In the genomic region with DNA sequence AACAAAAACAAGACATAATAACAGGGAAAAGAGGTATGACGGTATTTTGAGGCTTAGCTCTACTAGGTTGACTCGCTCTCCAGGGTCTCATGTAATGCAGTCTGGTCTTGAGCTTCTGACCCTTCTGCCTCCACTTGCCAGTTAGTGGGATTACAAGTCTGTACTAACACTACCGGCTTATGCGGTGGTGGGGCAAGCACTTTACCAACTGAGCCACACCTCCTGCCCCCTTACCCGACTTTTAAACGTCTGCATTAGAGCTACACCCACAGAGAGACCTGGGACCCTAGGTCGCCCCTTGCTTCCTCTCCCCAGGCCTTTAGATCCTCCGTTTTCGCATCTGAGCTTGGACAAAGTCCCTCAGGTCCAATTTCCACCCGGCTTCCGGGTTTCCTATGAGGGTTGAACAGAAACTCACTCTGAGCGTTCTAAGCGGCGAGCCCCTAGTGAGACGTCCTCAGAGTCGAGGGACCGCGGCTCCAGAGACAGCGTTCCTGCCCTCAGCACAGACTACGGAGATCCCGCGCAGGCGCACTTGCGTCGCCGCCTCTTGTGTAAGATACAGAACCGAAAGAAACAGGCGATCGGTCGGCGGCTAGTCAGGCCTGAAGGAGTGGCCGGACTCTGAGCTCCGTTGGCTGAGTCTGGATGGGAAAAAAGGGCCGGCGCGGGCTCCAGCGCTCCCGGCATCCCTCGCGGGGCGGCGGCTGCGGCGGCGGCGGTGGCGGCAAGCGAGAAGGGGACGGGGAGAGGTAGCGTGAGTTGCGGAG, we compare ENCODE assay signal across 8 mouse cellular contexts. TPM values are rescaled to one million over a fixed set of nuclear protein-coding genes. Genes with fewer than 3 reads are reported as not detected.
A peak's percentile ranks its signal among the peaks of the same experiment; 100 is the strongest.
DNase-seq lines count a peak whose midpoint lies in the region; ATAC-seq lines count a peak whose summit lies in the region.

A gene (minus strand): TSS at position 573 of the 770 bp plus-strand sequence.
A gene (plus strand): TSS at position 678 of the 770 bp plus-strand sequence.

- peaks cover 79% of the 10 kb centered on the region for H3K79me2 ChIP-seq in macrophage (ENCODE audit: inconsistent target)

- no peaks in the 10 kb centered on the region for H3K9me3 ChIP-seq in hindbrain, embryonic 16.5 days (ENCODE audit: control insufficient read depth, low read length)

- H3K4me2 ChIP-seq in hindbrain, embryonic 16.5 days (ENCODE audit: low read length): peak within 1 kb of the TSS; percentile 81

- ATAC-seq in hindbrain, embryonic 16.5 days: peak; percentile 94

- WGBS in hindbrain, embryonic 16.5 days: under 1% methylated on average over 50 of the region's 51 CpGs
- under 1% methylated on average over 51 of the region's 51 CpGs for WGBS in macrophage (ENCODE audit: missing documents)

- no peaks in the 10 kb centered on the region for H3K27me3 ChIP-seq in hindbrain, embryonic 16.5 days (replicated peaks; ENCODE audit: control insufficient read depth, insufficient read depth, low read length)

- H3K4me1 ChIP-seq in hindbrain, embryonic 16.5 days (ENCODE audit: control insufficient read depth, insufficient read depth, low read depth, low read length): peaks cover 24% of the 10 kb centered on the region

- H3K36me3 ChIP-seq in hindbrain, embryonic 16.5 days (ENCODE audit: control insufficient read depth, insufficient read depth, low read length): peaks cover 14% of the 10 kb centered on the region
- H3K36me3 ChIP-seq in macrophage (ENCODE audit: inconsistent target): peaks cover 14% of the 10 kb centered on the region; the same call in 1 of the 2 replicates

- H3K4me3 ChIP-seq in hindbrain, embryonic 16.5 days (ENCODE audit: low read length): peak within 1 kb of the TSS; percentile 83
- peak within 1 kb of the TSS; percentile 95 for H3K4me3 ChIP-seq in macrophage (ENCODE audit: inconsistent target)

- peak within 1 kb of the TSS; percentile 86 for H3K9ac ChIP-seq in hindbrain, embryonic 16.5 days (ENCODE audit: low read depth, low read length)

- peak; percentile 97 for DNase-seq in WW6 (ENCODE audit: low read depth, low spot score)
- peak; percentile 92 to 96 for DNase-seq in cerebellum, postnatal 4 days (ENCODE audit: low spot score in 2 of 2)
- peak; percentile 99 for DNase-seq in gastrocnemius, adult 18-20 months (ENCODE audit: low spot score)
- DNase-seq in left cerebral cortex, adult 18-20 months (ENCODE audit: low spot score in 2 of 2): peak; percentile 99
- peak; percentile 99 for DNase-seq in right cerebral cortex, adult 18-20 months
- peak; percentile 93 for DNase-seq in urinary bladder, postnatal 10 days (ENCODE audit: low spot score)

- peak within 1 kb of the TSS; percentile 73 for H3K27ac ChIP-seq in hindbrain, embryonic 16.5 days (ENCODE audit: low read depth, low read length)
- peak within 1 kb of the TSS; percentile 70 for H3K27ac ChIP-seq in macrophage

RNA-seq across cellular contexts. Expression of the first gene that starts in this region (rescaled TPM):
- 10 to 100 TPM; 10.6 to 10.8 TPM for total RNA-seq in gastrocnemius, adult 18-20 months (2021)
- 19.6 and 22.4 TPM in 2 replicates for polyA plus RNA-seq in hindbrain, embryonic 16.5 days (2015; fragmentation: Nextera tagmentation; extraction: Ambion mirVana)
- total RNA-seq in left cerebral cortex, adult 18-20 months (2021): 10 to 100 TPM; 21.5 to 22.4 TPM
- 10 to 100 TPM in 16 of 26 experiments, 1 to 10 TPM in 10; 2.1 to 28.2 (median 14.7) TPM for total RNA-seq in macrophage (2018; cell fraction: chromatin; rRNA removed)
- total RNA-seq in macrophage (2018; cell fraction: cytosol; rRNA removed): 10 to 100 TPM in 16 of 26 experiments, 1 to 10 TPM in 10; 4.5 to 15.7 (median 12.0) TPM
- 10 to 100 TPM in 14 of 26 experiments, 1 to 10 TPM in 12; 2.5 to 20.9 (median 10.9) TPM for total RNA-seq in macrophage (2018; cell fraction: nucleus; rRNA removed)
- 8.9 to 12.6 TPM (median 9.1 TPM) in 3 replicates for polyA plus RNA-seq in macrophage (2018)

RNA-seq across cellular contexts. Expression of the second gene that starts in this region (rescaled TPM):
- total RNA-seq in gastrocnemius, adult 18-20 months (2021): 1 to 10 TPM; 9.2 to 9.5 TPM
- 45.4 and 47.4 TPM in 2 replicates for polyA plus RNA-seq in hindbrain, embryonic 16.5 days (2015; fragmentation: Nextera tagmentation; extraction: Ambion mirVana)
- 10 to 100 TPM; 19.9 to 25.1 TPM for total RNA-seq in left cerebral cortex, adult 18-20 months (2021)
- total RNA-seq in macrophage (2018; cell fraction: chromatin; rRNA removed): 10 to 100 TPM; 19.8 to 46.4 (median 32.9) TPM
- total RNA-seq in macrophage (2018; cell fraction: cytosol; rRNA removed): 10 to 100 TPM in 21 of 26 experiments, 1 to 10 TPM in 5; 6.8 to 17.3 (median 13.1) TPM
- 10 to 100 TPM; 13.5 to 45.2 (median 27.0) TPM for total RNA-seq in macrophage (2018; cell fraction: nucleus; rRNA removed)
- polyA plus RNA-seq in macrophage (2018): 12.2 to 17.6 TPM (median 16.5 TPM) in 3 replicates

Comparison
In these comparisons a context has a peak if more than half of its experiments do, and no peak if none do; other contexts are left out.
1. Peak in every context shown above with its lines: DNase-seq, ATAC-seq, H3K4me3 ChIP-seq and H3K27ac ChIP-seq.